Mouse (Mus musculus) liver, adult 2 months (tissue): ENCODE measurements around the gene Mrvi1.

Experiments
- CTCF ChIP-seq: fragments of 200-500 bp; IDR thresholded peaks from 2 replicates; pipeline ENCODE4 v1.5.1; 2011; ENCODE audit warnings: low read depth, low read length, control low read depth
- POLR2A ChIP-seq: fragments of 200-500 bp; IDR thresholded peaks from 2 replicates; pipeline ENCODE4 v1.6.1; 2011; ENCODE audit warnings: low read length, control low read depth; ENCODE audit not compliant: insufficient read depth; ENCODE audit errors: extremely low read depth

DNA sequence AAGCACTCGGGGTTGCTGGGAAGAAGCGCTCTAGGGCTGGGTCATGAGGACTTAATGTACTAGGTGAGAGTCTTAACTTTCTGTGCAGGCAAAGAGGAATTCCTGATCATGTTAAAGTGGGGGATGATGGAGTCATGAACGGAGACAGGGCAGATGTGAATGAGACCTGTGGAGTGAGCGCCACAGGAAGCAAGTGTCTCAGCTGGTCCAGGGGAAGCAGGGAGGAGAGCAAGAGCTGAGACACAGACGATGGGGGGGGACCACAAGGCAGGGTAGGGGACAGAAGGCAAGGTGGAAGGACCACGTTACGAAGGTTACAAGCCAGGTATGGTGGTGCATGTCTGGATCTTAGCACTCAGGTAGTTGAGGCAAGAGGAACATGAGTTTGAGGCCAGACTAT, 85.8 kb downstream of the Mrvi1 start:
- no peak for TF ChIP-seq CTCF
- TF ChIP-seq POLR2A, result no peak
